ENCODE assay signal across 23 mouse cellular contexts in the genomic region with DNA sequence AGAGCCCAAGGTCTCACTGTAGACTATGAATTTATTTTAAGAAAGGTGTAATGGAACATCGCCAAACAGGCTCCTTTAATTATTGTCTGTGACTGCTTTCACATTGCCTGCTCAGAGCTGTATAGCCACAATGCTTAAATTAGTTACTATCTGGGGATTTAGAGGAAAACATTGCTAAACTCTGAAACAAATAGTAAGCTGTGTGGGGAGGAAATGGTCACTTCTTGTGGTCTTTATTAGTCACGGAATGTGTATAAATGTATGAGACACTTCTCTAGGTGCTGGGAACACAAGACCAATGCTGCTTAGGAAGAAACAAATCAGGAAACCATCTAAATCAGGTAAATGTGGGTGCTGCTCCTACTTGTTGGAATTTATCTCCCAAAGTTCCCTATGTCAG.
"Had no signal": no experiment of that assay in that cellular context is flagged by ENCODE, and none has a peak within 500 bp of the region (broad histone marks: within the 10 kb centered on the region; RNA-seq: fewer than 3 reads in every experiment).

No protein-coding gene starts in this region.

- DNase-seq: gastrocnemius, postnatal 14 days; gastrocnemius, postnatal 36 days; heart, adult 18-20 months; heart, postnatal 10 days; heart, postnatal 4 days; kidney, adult 18-20 months; kidney, adult 8-10 months; kidney, postnatal 10 days; kidney, postnatal 36 days; layer of hippocampus, adult 9-11 months; layer of hippocampus, postnatal 36 days had no signal

- H3K36me3 ChIP-seq: heart, embryonic 10.5 days; heart, embryonic 12.5 days; hindbrain, embryonic 10.5 days; hindbrain, embryonic 12.5 days; intestine, embryonic 15.5 days; limb, embryonic 13.5 days; limb, embryonic 15.5 days; liver, embryonic 12.5 days had no signal

- H3K27ac ChIP-seq: heart, embryonic 10.5 days; hindbrain, embryonic 10.5 days; hindbrain, embryonic 12.5 days; hindbrain, embryonic 14.5 days; intestine, embryonic 15.5 days; limb, embryonic 13.5 days; limb, embryonic 15.5 days; liver, embryonic 12.5 days had no signal

- H3K9me3 ChIP-seq: heart, embryonic 10.5 days; heart, embryonic 12.5 days; hindbrain, embryonic 10.5 days; intestine, embryonic 15.5 days; limb, embryonic 13.5 days; limb, embryonic 15.5 days; liver, embryonic 12.5 days had no signal

- H3K4me2 ChIP-seq: heart, embryonic 12.5 days; hindbrain, embryonic 12.5 days; hindbrain, embryonic 14.5 days; intestine, embryonic 15.5 days; limb, embryonic 13.5 days; limb, embryonic 15.5 days; liver, embryonic 12.5 days had no signal

- H3K4me1 ChIP-seq: liver, embryonic 12.5 days had no signal

- ATAC-seq: hindbrain, embryonic 16.5 days; inflammation-experienced regulatory T-cells, adult 6 months; intestine, embryonic 15.5 days; intestine, postnatal 0 days; liver, embryonic 12.5 days had no signal

- H3K9ac ChIP-seq: heart, embryonic 12.5 days; hindbrain, embryonic 12.5 days; hindbrain, embryonic 14.5 days; intestine, embryonic 15.5 days; limb, embryonic 13.5 days; limb, embryonic 15.5 days; liver, embryonic 12.5 days had no signal

- H3K4me3 ChIP-seq: heart, embryonic 10.5 days; heart, embryonic 12.5 days; hindbrain, embryonic 10.5 days; hindbrain, embryonic 12.5 days; intestine, embryonic 15.5 days; limb, embryonic 13.5 days; limb, embryonic 15.5 days; liver, embryonic 12.5 days had no signal

- H3K27me3 ChIP-seq: heart, embryonic 12.5 days; hindbrain, embryonic 12.5 days; intestine, embryonic 15.5 days; limb, embryonic 13.5 days; limb, embryonic 15.5 days; liver, embryonic 12.5 days had no signal
